Mouse (Mus musculus) spleen, postnatal 36 days (tissue): ENCODE measurements around the gene Cdh20.

ENCODE experiments used
- DNase-seq, 2 experiments: peaks; one replicate each; pipeline ENCODE4 v3.0.0; 2022; ENCODE audit warnings: low spot score in 2 of 2, mixed read lengths in 1 of 2

Gene Cdh20

GRCm38 (mm10) chr1:105041668-105042067, 273.3 kb downstream of the Cdh20 start:
- DNase-seq = no peak
